Mouse (Mus musculus): ENCODE data around the gene Gm8947.

- TF ChIP-seq CTCF (IDR thresholded peaks at IDR 0.05; ENCODE audit: low read depth) (no peak), EP300 (IDR thresholded peaks at IDR 0.05; ENCODE audit: low read depth) (no peak)
Measured at GRCm38 (mm10) chr1:151168637-151169036, 23.5 kb upstream of the Gm8947 start.
